In genomic region chr1:182516758-182517676, GRCm38 (mm10) we compare ENCODE assay signal across 8 mouse cellular contexts. TPM values are rescaled to one million over a fixed set of nuclear protein-coding genes. Genes with fewer than 3 reads are reported as not detected.
DNase-seq lines count a peak whose midpoint lies in the region; ATAC-seq lines count a peak whose summit lies in the region.

Capn2 (minus strand) TSS chr1:182517608.

- ATAC-seq in activated CD4-positive, CD25-positive, alpha-beta regulatory T cell, adult 4 months = peak; percentile 25
- peak; percentile 93 for ATAC-seq in intestine, embryonic 14.5 days (replicated peaks; ENCODE audit: low FRiP score, low TSS enrichment, low read depth)
- peak; percentile 73 for ATAC-seq in megakaryocyte progenitor cell, adult 5-6 weeks (replicated peaks; ENCODE audit: poor library complexity)

- peak within 1 kb of the TSS; percentile 87 for H3K27ac ChIP-seq in intestine, embryonic 14.5 days (ENCODE audit: low read depth)

- peak within 1 kb of the TSS; percentile 83 for H3K9ac ChIP-seq in intestine, embryonic 14.5 days (ENCODE audit: low read length)

- peak within 1 kb of the TSS; percentile 76 for H3K4me3 ChIP-seq in intestine, embryonic 14.5 days (ENCODE audit: low read depth, low read length)

- intact Hi-C loops in gastrocnemius, postnatal 36 days (cut with DNase I) = loop anchor here (1.0 kb wide), 1 partner anchor 28 kb away; no protein-coding TSS in a partner anchor
- intact Hi-C loops in left cerebral cortex, postnatal 14 days (cut with DNase I) = no loop called here

- H3K27me3 ChIP-seq in intestine, embryonic 14.5 days (replicated peaks; ENCODE audit: control insufficient read depth, insufficient read depth, low read length) = no peaks in the 10 kb centered on the region

- peak within 1 kb of the TSS; percentile 71 for H3K4me2 ChIP-seq in intestine, embryonic 14.5 days (ENCODE audit: low read length)

- WGBS in intestine, embryonic 14.5 days = under 1% methylated on average over 83 of the region's 84 CpGs

- peaks cover 37% of the 10 kb centered on the region for H3K4me1 ChIP-seq in intestine, embryonic 14.5 days (replicated peaks; ENCODE audit: control insufficient read depth, insufficient read depth, low read length)

- H3K36me3 ChIP-seq in intestine, embryonic 14.5 days (ENCODE audit: control insufficient read depth, insufficient read depth, low read length) = peaks cover 10% of the 10 kb centered on the region

- DNase-seq in embryo, embryonic 10.5 days (ENCODE audit: low spot score) = peak; percentile 81
- peak; percentile 83 for DNase-seq in gastrocnemius, postnatal 36 days
- DNase-seq in intestine, embryonic 14.5 days (ENCODE audit: low spot score) = peak; percentile 90
- DNase-seq in left cerebral cortex, postnatal 14 days (ENCODE audit: low spot score in 2 of 2) = peak; percentile 54 to 73
- peak; percentile 82 to 87 for DNase-seq in right cerebral cortex, postnatal 10 days (ENCODE audit: low spot score in 2 of 2)
- DNase-seq in urinary bladder, postnatal 10 days (ENCODE audit: low spot score) = peak; percentile 58

- H3K9me3 ChIP-seq in intestine, embryonic 14.5 days (ENCODE audit: control insufficient read depth, low read length) = no peaks in the 10 kb centered on the region

RNA-seq across cellular contexts. Expression of gene Capn2, which starts in this region (rescaled TPM):
- polyA plus RNA-seq in activated CD4-positive, CD25-positive, alpha-beta regulatory T cell, adult 4 months (2017; shearing (Covaris generic)) = 10 to 100 TPM; 44.3 to 47.1 TPM
- total RNA-seq in gastrocnemius, postnatal 36 days (2021) = 10 to 100 TPM; 43.9 to 51.1 TPM
- 89.9 and 94.5 TPM in 2 replicates for polyA plus RNA-seq in intestine, embryonic 14.5 days (2014; fragmentation: Nextera tagmentation; extraction: Ambion mirVana)
- total RNA-seq in left cerebral cortex, postnatal 14 days (2021) = 10 to 100 TPM; 55.6 to 59.4 TPM
- 4.1 and 9.7 TPM in 2 replicates for total RNA-seq in megakaryocyte progenitor cell, adult 5-6 weeks (2015)
- total RNA-seq in megakaryocyte progenitor cell, adult 5-6 weeks (2017) = 8.7 and 10.5 TPM in 2 replicates

Comparison
In these comparisons a context has a peak if more than half of its experiments do, and no peak if none do; other contexts are left out.
1. Peak in every context shown above with its lines: DNase-seq, ATAC-seq, H3K4me3 ChIP-seq and H3K27ac ChIP-seq.
2. ATAC-seq: peak in every context shown above with its lines; median percentile 93 in intestine, embryonic 14.5 days; 73 in megakaryocyte progenitor cell, adult 5-6 weeks; 25 in activated CD4-positive, CD25-positive, alpha-beta regulatory T cell, adult 4 months.